Comparison of ENCODE assay signal across 8 mouse cellular contexts in genomic region chr16:93682689-93683507, GRCm38 (mm10). TPM values are rescaled to one million over a fixed set of nuclear protein-coding genes. Genes with fewer than 3 reads are reported as not detected.
DNase-seq lines count a peak whose midpoint lies in the region; ATAC-seq and TF ChIP-seq lines count a peak whose summit lies in the region.

Cbr3 (plus strand) TSS chr16:93683215.

- H3K27ac ChIP-seq in brown adipose tissue, adult 24 weeks (replicated peaks; ENCODE audit: low read depth, low read length), result no peak within 1 kb of the TSS
- H3K27ac ChIP-seq in forebrain, embryonic 12.5 days, result no peak within 1 kb of the TSS
- no peak within 1 kb of the TSS for H3K27ac ChIP-seq in heart, embryonic 15.5 days
- no peak within 1 kb of the TSS for H3K27ac ChIP-seq in liver, embryonic 14.5 days
- H3K27ac ChIP-seq in stomach, embryonic 16.5 days (ENCODE audit: low read length), result peak within 1 kb of the TSS; percentile 81

- ATAC-seq in forebrain, embryonic 12.5 days (ENCODE audit: low FRiP score), result peak; percentile 23; the same call in 1 of the 2 replicates
- ATAC-seq in heart, embryonic 15.5 days (replicated peaks; ENCODE audit: insufficient number of reproducible peaks, insufficient read depth, low FRiP score, low read depth), result peak; percentile 67
- peak; percentile 43; the same call in 1 of the 2 replicates for ATAC-seq in liver, embryonic 14.5 days (ENCODE audit: insufficient read depth)
- ATAC-seq in stomach, embryonic 16.5 days (ENCODE audit: insufficient read depth, low FRiP score), result peak; percentile 88

- no peaks in the 10 kb centered on the region for H3K4me1 ChIP-seq in brown adipose tissue, adult 24 weeks (ENCODE audit: control insufficient read depth, insufficient read depth, insufficient read length, low read length)
- H3K4me1 ChIP-seq in forebrain, embryonic 12.5 days, result peaks cover 16% of the 10 kb centered on the region
- peaks cover 21% of the 10 kb centered on the region for H3K4me1 ChIP-seq in heart, embryonic 15.5 days (replicated peaks)
- H3K4me1 ChIP-seq in liver, embryonic 14.5 days (replicated peaks; ENCODE audit: control insufficient read depth in 2 of 2, insufficient read depth in 2 of 2, low read length in 1 of 2), result no peaks in the 10 kb centered on the region
- H3K4me1 ChIP-seq in stomach, embryonic 16.5 days (ENCODE audit: control insufficient read depth, insufficient read depth, low read length), result peaks cover 14% of the 10 kb centered on the region

- TF ChIP-seq CTCF in liver, embryonic 14.5 days (IDR thresholded peaks at IDR 0.05; ENCODE audit: low read depth), result peak; percentile 75

- H3K9me3 ChIP-seq in forebrain, embryonic 12.5 days, result no peaks in the 10 kb centered on the region
- H3K9me3 ChIP-seq in heart, embryonic 15.5 days (replicated peaks), result 0 out of 2 replicates have a peak, but pooled peaks cover 5% of the 10 kb centered on the region
- no peaks in the 10 kb centered on the region for H3K9me3 ChIP-seq in liver, embryonic 14.5 days (ENCODE audit: control insufficient read depth, low read length)
- no peaks in the 10 kb centered on the region for H3K9me3 ChIP-seq in stomach, embryonic 16.5 days (replicated peaks; ENCODE audit: control insufficient read depth, low read length)

- peak within 1 kb of the TSS; percentile 78 for H3K4me3 ChIP-seq in brown adipose tissue, adult 24 weeks (ENCODE audit: insufficient read depth, low read depth, low read length)
- H3K4me3 ChIP-seq in forebrain, embryonic 12.5 days (replicated peaks), result peak within 1 kb of the TSS; percentile 46
- H3K4me3 ChIP-seq in heart, embryonic 15.5 days, result peak within 1 kb of the TSS; percentile 56
- H3K4me3 ChIP-seq in liver, embryonic 14.5 days (ENCODE audit: insufficient read depth in 1 of 2, low read depth in 2 of 2, low read length in 2 of 2), result peak within 1 kb of the TSS; percentile 10 to 17
- H3K4me3 ChIP-seq in stomach, embryonic 16.5 days (replicated peaks; ENCODE audit: low read length), result peak within 1 kb of the TSS; percentile 55

- DNase-seq in CD4-positive helper T cell, adult 2 months (ENCODE audit: low read depth, low spot score), result peak; percentile 68
- DNase-seq in kidney, postnatal 14 days, result peak; percentile 81
- DNase-seq in liver, embryonic 14.5 days (ENCODE audit: low read depth in 3 of 3, low spot score in 3 of 3), result peak in 1 of 3 experiments; percentile 27
- peak; percentile 69 for DNase-seq in neural tube, embryonic 10.5 days (ENCODE audit: extremely low spot score, low spot score)

- H3K9ac ChIP-seq in forebrain, embryonic 12.5 days, result peak within 1 kb of the TSS; percentile 51
- H3K9ac ChIP-seq in heart, embryonic 15.5 days, result peak within 1 kb of the TSS; percentile 54
- H3K9ac ChIP-seq in liver, embryonic 14.5 days (replicated peaks), result no peak within 1 kb of the TSS
- H3K9ac ChIP-seq in stomach, embryonic 16.5 days (ENCODE audit: low read length), result peak within 1 kb of the TSS; percentile 75

- H3K36me3 ChIP-seq in forebrain, embryonic 12.5 days (replicated peaks), result no peaks in the 10 kb centered on the region
- H3K36me3 ChIP-seq in heart, embryonic 15.5 days, result no peaks in the 10 kb centered on the region
- no peaks in the 10 kb centered on the region for H3K36me3 ChIP-seq in liver, embryonic 14.5 days (replicated peaks; ENCODE audit: control insufficient read depth, insufficient read depth, low read depth)
- no peaks in the 10 kb centered on the region for H3K36me3 ChIP-seq in stomach, embryonic 16.5 days (ENCODE audit: control insufficient read depth, insufficient read depth, low read length)

- H3K4me2 ChIP-seq in forebrain, embryonic 12.5 days, result peak within 1 kb of the TSS; percentile 74
- H3K4me2 ChIP-seq in heart, embryonic 15.5 days, result peak within 1 kb of the TSS; percentile 95
- peak within 1 kb of the TSS; percentile 43 for H3K4me2 ChIP-seq in liver, embryonic 14.5 days (ENCODE audit: low read depth)
- peak within 1 kb of the TSS; percentile 91 for H3K4me2 ChIP-seq in stomach, embryonic 16.5 days (ENCODE audit: low read depth, low read length)

- WGBS in forebrain, embryonic 12.5 days, result under 1% methylated on average over 63 of the region's 63 CpGs
- 1% methylated on average over 63 of the region's 63 CpGs for WGBS in heart, embryonic 15.5 days
- under 1% methylated on average over 63 of the region's 63 CpGs for WGBS in liver, embryonic 14.5 days (ENCODE audit: insufficient replicate concordance)
- whole genome bisulfite sequencing in stomach, embryonic 16.5 days, result under 1% methylated on average over 63 of the region's 63 CpGs

- TF ChIP-seq EP300 in liver, embryonic 14.5 days (IDR thresholded peaks at IDR 0.05; ENCODE audit: low read depth), result no peak

- H3K27me3 ChIP-seq in forebrain, embryonic 12.5 days, result peaks cover 62% of the 10 kb centered on the region
- H3K27me3 ChIP-seq in heart, embryonic 15.5 days, result peaks cover 65% of the 10 kb centered on the region
- peaks cover 50% of the 10 kb centered on the region for H3K27me3 ChIP-seq in liver, embryonic 14.5 days (ENCODE audit: control insufficient read depth, insufficient read depth, low read length)
- peaks cover 20% of the 10 kb centered on the region; the same call in 1 of the 2 replicates for H3K27me3 ChIP-seq in stomach, embryonic 16.5 days (ENCODE audit: control insufficient read depth, insufficient read depth, low read length)

RNA-seq across cellular contexts. Expression of gene Cbr3, which starts in this region (rescaled TPM):
- polyA plus RNA-seq in brown adipose tissue, adult 24 weeks (2012; ENCODE audit: insufficient read depth, insufficient read length, missing spikeins), result 7.2 TPM in 2 replicates
- 0.33 and 0.45 TPM in 2 replicates for polyA plus RNA-seq in forebrain, embryonic 12.5 days (2016; fragmentation: Nextera tagmentation; extraction: Ambion mirVana)
- 1.1 and 1.7 TPM in 2 replicates for polyA plus RNA-seq in heart, embryonic 15.5 days (2015; fragmentation: Nextera tagmentation; extraction: Ambion mirVana)
- 0.32 TPM in 2 replicates for polyA plus RNA-seq in liver, embryonic 14.5 days (2012; rRNA removed)
- 0.24 and 0.28 TPM in 2 replicates for polyA plus RNA-seq in liver, embryonic 14.5 days (2014; fragmentation: Nextera tagmentation; extraction: Ambion mirVana)
- 34.8 and 46.2 TPM in 2 replicates for polyA plus RNA-seq in stomach, embryonic 16.5 days (2015; fragmentation: Nextera tagmentation; extraction: Ambion mirVana)

Comparison
In these comparisons a context has a peak if more than half of its experiments do, and no peak if none do; other contexts are left out.
1. Peak in ATAC-seq, H3K4me3 ChIP-seq, H3K9ac ChIP-seq and H3K4me2 ChIP-seq in forebrain, embryonic 12.5 days; RNA of the gene not detected or under 1 TPM.
2. Peak in ATAC-seq, H3K4me3 ChIP-seq and H3K4me2 ChIP-seq in liver, embryonic 14.5 days; RNA of the gene not detected or under 1 TPM.
3. H3K4me3 ChIP-seq: peak in every context shown above with its lines; median percentile 78 in brown adipose tissue, adult 24 weeks; 56 in heart, embryonic 15.5 days; 55 in stomach, embryonic 16.5 days; 46 in forebrain, embryonic 12.5 days; 14 in liver, embryonic 14.5 days.
4. ATAC-seq: peak in every context shown above with its lines; median percentile 88 in stomach, embryonic 16.5 days; 67 in heart, embryonic 15.5 days; 43 in liver, embryonic 14.5 days; 23 in forebrain, embryonic 12.5 days.
5. H3K4me2 ChIP-seq: peak in every context shown above with its lines; median percentile 95 in heart, embryonic 15.5 days; 91 in stomach, embryonic 16.5 days; 74 in forebrain, embryonic 12.5 days; 43 in liver, embryonic 14.5 days.